Mouse (Mus musculus): ENCODE measurements around the gene Dusp22. TPM values are rescaled to one million over a fixed set of nuclear protein-coding genes. Genes with fewer than 3 reads are reported as not detected.

The Dusp22 gene
- total and polyA plus RNA-seq, 2 experiments from 2014 or later, result 23.5 to 29.3 TPM

DNA sequence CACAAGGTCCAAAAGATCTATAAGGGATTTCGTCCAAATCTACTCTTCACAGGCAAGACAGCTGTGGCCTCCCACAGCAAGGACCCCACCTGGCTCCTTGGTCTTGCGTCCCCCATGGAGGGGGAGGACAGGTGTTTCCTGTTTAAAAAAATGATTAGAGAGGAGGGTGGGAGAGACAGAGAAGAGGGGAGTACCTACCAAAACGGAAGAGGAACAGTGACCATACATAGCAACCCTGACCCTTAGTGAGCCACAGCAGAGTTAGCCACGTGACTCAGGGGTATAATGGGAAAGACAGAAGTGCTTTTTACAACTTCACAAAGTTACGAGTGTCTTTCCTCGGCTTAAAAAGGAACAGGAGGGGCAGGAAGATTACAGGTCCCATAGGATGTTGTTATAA lies 26.8 kb upstream of the Dusp22 start:
- Histone ChIP-seq H3K4me2 (ENCODE audit: low read depth, low read length, poor library complexity, severe bottlenecking) (no peak overlapping the region), H3K9me3 (ENCODE audit: low read length) (no peaks in the 10 kb centered on the region), H3K27ac (ENCODE audit: low read depth, low read length) (no peak overlapping the region), H3K9ac (replicated peaks; ENCODE audit: low read length, poor library complexity, severe bottlenecking) (no peak overlapping the region), H3K4me3 (ENCODE audit: low read depth, low read length) (no peak overlapping the region), H3K4me1 (ENCODE audit: insufficient read depth, low read length) (no peaks in the 10 kb centered on the region), H3K36me3 (ENCODE audit: insufficient read depth, low read length) (no peaks in the 10 kb centered on the region), H3K27me3 (ENCODE audit: insufficient read depth, low read length) (no peaks in the 10 kb centered on the region)
- no peak for ATAC-seq (ENCODE audit: low FRiP score)
- no peak for DNase-seq (ENCODE audit: low spot score)
- TF ChIP-seq CTCF (IDR thresholded peaks at IDR 0.05), result no peak
- WGBS, result 77% methylated on average over 6 of the region's 6 CpGs

DNA sequence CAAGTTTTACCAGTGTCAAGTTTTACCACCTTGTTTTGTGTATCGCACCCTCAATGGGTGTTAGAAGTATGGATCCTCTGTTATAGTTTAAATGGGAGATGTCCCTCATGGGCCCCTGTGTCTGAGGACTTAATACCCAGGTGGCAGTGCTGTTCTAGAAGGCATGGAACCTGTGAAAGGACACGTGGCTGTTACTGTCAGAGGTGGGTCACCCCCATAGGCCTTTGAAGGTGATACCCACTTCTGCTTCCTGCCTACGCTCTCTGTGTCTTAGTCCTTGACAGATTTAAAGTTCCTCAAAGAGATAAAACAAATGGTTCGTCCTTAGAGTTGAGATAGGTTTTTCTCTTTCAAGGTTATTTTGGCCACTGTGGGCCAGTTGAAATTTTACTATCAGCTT lies 23.3 kb upstream of the Dusp22 start:
- Histone ChIP-seq H3K9ac (replicated peaks; ENCODE audit: low read length, poor library complexity, severe bottlenecking) (no peak overlapping the region), H3K36me3 (ENCODE audit: insufficient read depth, low read length) (no peaks in the 10 kb centered on the region), H3K27ac (ENCODE audit: low read depth, low read length) (no peak overlapping the region), H3K27me3 (ENCODE audit: insufficient read depth, low read length) (no peaks in the 10 kb centered on the region), H3K4me2 (ENCODE audit: low read depth, low read length, poor library complexity, severe bottlenecking) (no peak overlapping the region), H3K4me1 (ENCODE audit: insufficient read depth, low read length) (no peaks in the 10 kb centered on the region), H3K4me3 (ENCODE audit: low read depth, low read length) (no peak overlapping the region), H3K9me3 (ENCODE audit: low read length) (no peaks in the 10 kb centered on the region)
- DNase-seq (ENCODE audit: low spot score), result no peak
- 79% methylated on average over 4 of the region's 4 CpGs for WGBS
- ATAC-seq (ENCODE audit: low FRiP score), result no peak
- no peak for TF ChIP-seq CTCF (IDR thresholded peaks at IDR 0.05)

DNA sequence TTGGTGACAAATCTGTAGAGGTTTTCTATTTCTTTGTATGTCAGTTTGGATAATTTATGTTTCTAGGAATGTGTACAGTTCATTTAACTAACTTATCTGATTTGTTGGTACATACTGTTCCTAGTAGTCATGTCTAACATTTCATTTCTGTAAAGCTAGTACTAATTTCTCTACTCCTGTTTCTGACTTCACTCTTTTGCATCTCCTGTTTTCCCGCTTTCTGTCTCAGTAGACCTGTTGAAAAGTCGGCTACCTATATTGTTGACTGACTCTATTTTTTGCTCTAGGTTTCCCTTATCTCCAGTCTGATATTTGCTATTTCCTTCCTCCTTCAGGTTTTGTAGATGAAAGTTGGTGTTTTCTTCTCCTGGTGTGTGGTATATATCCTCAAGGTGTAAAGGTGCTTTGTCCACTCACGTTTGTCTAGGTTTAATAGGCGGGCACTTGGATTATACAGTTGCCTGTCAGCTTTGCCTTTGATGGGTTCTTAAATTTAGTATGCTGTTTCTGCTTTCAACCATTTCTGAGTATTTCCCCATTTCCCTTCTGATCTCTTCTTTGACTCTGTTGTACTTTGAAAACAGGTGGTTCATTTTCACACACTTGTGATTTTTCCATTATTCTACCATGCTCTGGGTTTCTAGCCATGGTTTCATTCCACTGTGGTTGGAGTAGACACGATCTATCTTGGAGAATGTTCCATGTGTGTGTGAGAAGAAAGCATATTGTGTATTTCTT lies 21.3 kb upstream of the Dusp22 start:
- no peak overlapping the region for H3K4me2 ChIP-seq (ENCODE audit: low read depth, low read length, poor library complexity, severe bottlenecking)
- no peak for ATAC-seq (ENCODE audit: low FRiP score)
- no peaks in the 10 kb centered on the region for H3K4me1 ChIP-seq (ENCODE audit: insufficient read depth, low read length)
- H3K27ac ChIP-seq (ENCODE audit: low read depth, low read length), result no peak overlapping the region
- H3K9me3 ChIP-seq (ENCODE audit: low read length), result no peaks in the 10 kb centered on the region
- no peaks in the 10 kb centered on the region for H3K36me3 ChIP-seq (ENCODE audit: insufficient read depth, low read length)
- no peaks in the 10 kb centered on the region for H3K27me3 ChIP-seq (ENCODE audit: insufficient read depth, low read length)
- DNase-seq (ENCODE audit: low spot score), result no peak
- H3K4me3 ChIP-seq (ENCODE audit: low read depth, low read length), result no peak overlapping the region
- no peak overlapping the region for H3K9ac ChIP-seq (replicated peaks; ENCODE audit: low read length, poor library complexity, severe bottlenecking)
- no peak for TF ChIP-seq CTCF (IDR thresholded peaks at IDR 0.05)
- WGBS, result 88% methylated on average over 5 of the region's 5 CpGs

DNA sequence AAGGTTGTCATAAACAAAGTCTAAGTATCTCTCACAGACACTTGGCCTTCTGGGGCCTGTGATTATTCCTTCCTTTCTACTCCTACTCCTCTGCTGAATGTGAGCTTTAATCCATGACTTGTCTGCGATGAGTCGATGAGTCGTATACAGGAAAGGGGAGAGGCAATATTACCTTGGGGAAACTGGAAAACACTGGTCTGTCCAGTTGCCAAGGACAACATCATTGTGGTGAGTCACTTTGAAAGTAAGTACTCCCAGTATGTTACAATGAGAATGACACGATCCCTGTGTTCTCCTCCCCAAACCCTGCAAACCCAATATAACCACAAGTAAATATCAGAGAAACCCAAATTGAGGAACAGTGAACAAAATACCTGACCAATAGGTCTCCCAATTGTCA lies 17.7 kb upstream of the Dusp22 start:
- ATAC-seq (ENCODE audit: low FRiP score), result no peak
- H3K27me3 ChIP-seq (ENCODE audit: insufficient read depth, low read length), result no peaks in the 10 kb centered on the region
- TF ChIP-seq CTCF (IDR thresholded peaks at IDR 0.05), result no peak
- H3K36me3 ChIP-seq (ENCODE audit: insufficient read depth, low read length), result no peaks in the 10 kb centered on the region
- H3K4me1 ChIP-seq (ENCODE audit: insufficient read depth, low read length), result no peaks in the 10 kb centered on the region
- WGBS, result 87% methylated on average over 4 of the region's 4 CpGs
- no peak overlapping the region for H3K27ac ChIP-seq (ENCODE audit: low read depth, low read length)
- no peaks in the 10 kb centered on the region for H3K9me3 ChIP-seq (ENCODE audit: low read length)
- H3K9ac ChIP-seq (replicated peaks; ENCODE audit: low read length, poor library complexity, severe bottlenecking), result no peak overlapping the region
- no peak for DNase-seq (ENCODE audit: low spot score)
- H3K4me2 ChIP-seq (ENCODE audit: low read depth, low read length, poor library complexity, severe bottlenecking), result no peak overlapping the region
- no peak overlapping the region for H3K4me3 ChIP-seq (ENCODE audit: low read depth, low read length)

DNA sequence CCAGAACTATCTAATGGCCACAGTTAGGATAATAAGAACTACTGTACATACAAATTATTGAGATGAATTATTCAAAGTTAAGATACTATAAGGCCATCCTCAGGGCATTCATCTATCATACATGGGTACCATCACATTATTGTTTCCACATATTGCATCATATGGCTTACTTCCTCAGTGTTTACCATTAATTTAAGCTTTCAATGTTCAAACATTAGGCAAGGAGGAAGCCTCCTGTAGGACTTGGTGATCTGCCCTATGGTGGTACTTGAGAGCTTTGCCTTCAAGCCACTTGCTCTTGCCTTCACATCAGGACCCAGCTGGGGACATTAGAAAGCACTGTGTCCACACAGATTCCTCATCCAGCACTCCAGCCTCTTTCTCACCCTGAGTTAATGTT lies 11.3 kb upstream of the Dusp22 start:
- no peak overlapping the region for H3K4me3 ChIP-seq (ENCODE audit: low read depth, low read length)
- DNase-seq (ENCODE audit: low spot score), result no peak
- H3K9ac ChIP-seq (replicated peaks; ENCODE audit: low read length, poor library complexity, severe bottlenecking), result no peak overlapping the region
- H3K4me1 ChIP-seq (ENCODE audit: insufficient read depth, low read length), result no peaks in the 10 kb centered on the region
- no peak overlapping the region for H3K27ac ChIP-seq (ENCODE audit: low read depth, low read length)
- H3K9me3 ChIP-seq (ENCODE audit: low read length), result no peaks in the 10 kb centered on the region
- H3K4me2 ChIP-seq (ENCODE audit: low read depth, low read length, poor library complexity, severe bottlenecking), result no peak overlapping the region
- H3K27me3 ChIP-seq (ENCODE audit: insufficient read depth, low read length), result no peaks in the 10 kb centered on the region
- no peaks in the 10 kb centered on the region for H3K36me3 ChIP-seq (ENCODE audit: insufficient read depth, low read length)
- no peak for TF ChIP-seq CTCF (IDR thresholded peaks at IDR 0.05)
- no peak for ATAC-seq (ENCODE audit: low FRiP score)

DNA sequence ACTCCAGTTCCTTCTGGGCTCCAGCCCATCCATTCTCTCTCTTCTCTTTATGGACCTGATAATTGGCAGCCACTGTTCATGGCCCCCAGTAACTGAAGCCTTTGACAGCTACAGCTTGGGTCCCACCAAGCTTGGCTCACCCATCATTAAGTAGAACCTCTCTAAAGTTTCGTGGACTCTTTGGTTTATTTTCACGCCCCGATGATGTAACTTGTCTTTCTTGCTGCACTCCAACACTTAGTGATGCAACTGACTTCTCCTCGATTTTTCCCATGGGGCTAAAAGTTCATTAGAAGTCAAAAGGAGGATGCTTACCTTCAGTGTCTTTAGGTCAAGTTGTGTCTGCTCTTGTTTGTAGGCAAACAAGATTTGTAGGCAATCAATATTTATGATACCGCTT lies 10.6 kb upstream of the Dusp22 start:
- H3K9ac ChIP-seq (replicated peaks; ENCODE audit: low read length, poor library complexity, severe bottlenecking), result no peak overlapping the region
- H3K9me3 ChIP-seq (ENCODE audit: low read length), result no peaks in the 10 kb centered on the region
- no peak overlapping the region for H3K27ac ChIP-seq (ENCODE audit: low read depth, low read length)
- no peak for ATAC-seq (ENCODE audit: low FRiP score)
- H3K27me3 ChIP-seq (ENCODE audit: insufficient read depth, low read length), result no peaks in the 10 kb centered on the region
- H3K36me3 ChIP-seq (ENCODE audit: insufficient read depth, low read length), result no peaks in the 10 kb centered on the region
- no peaks in the 10 kb centered on the region for H3K4me1 ChIP-seq (ENCODE audit: insufficient read depth, low read length)
- DNase-seq (ENCODE audit: low spot score), result no peak
- TF ChIP-seq CTCF (IDR thresholded peaks at IDR 0.05), result no peak
- no peak overlapping the region for H3K4me2 ChIP-seq (ENCODE audit: low read depth, low read length, poor library complexity, severe bottlenecking)
- WGBS, result 93% methylated on average over 5 of the region's 5 CpGs
- no peak overlapping the region for H3K4me3 ChIP-seq (ENCODE audit: low read depth, low read length)

Data from midbrain, postnatal 0 days (tissue).